Mouse (Mus musculus): ENCODE results near the gene Rabgap1l. TPM values are rescaled to one million over a fixed set of nuclear protein-coding genes. Genes with fewer than 3 reads are reported as not detected.
"Not testable (repeated sequence)": the region's sequence is repeated elsewhere in the genome, so short reads cannot be mapped to it uniquely, and the experiment has no call there.

Gene Rabgap1l
- total RNA-seq, 4 experiments from 2014 or later = 27.9 to 45.9 (median 34.6) TPM

- DNase-seq = no peak
Observed at GRCm38 (mm10) chr1:160481643-160482042, 311.4 kb downstream of the Rabgap1l start.

GRCm38 (mm10) chr1:160467443-160467842 is 325.6 kb downstream of the Rabgap1l start:
- no peak for DNase-seq

- DNase-seq = no peak
Observed at GRCm38 (mm10) chr1:160465186-160465585, 327.8 kb downstream of the Rabgap1l start.

- DNase-seq = no peak
Observed at GRCm38 (mm10) chr1:160464148-160464547, 328.9 kb downstream of the Rabgap1l start.

GRCm38 (mm10) chr1:160460346-160460745 is 332.7 kb downstream of the Rabgap1l start:
- DNase-seq = no peak

GRCm38 (mm10) chr1:160451663-160452062 is 341.3 kb downstream of the Rabgap1l start:
- no peak for DNase-seq

- no peak for DNase-seq
Observed at GRCm38 (mm10) chr1:160448681-160449080, 344.3 kb downstream of the Rabgap1l start.

GRCm38 (mm10) chr1:160446823-160447222 is 346.2 kb downstream of the Rabgap1l start:
- no peak for DNase-seq

- DNase-seq = no peak
Observed at GRCm38 (mm10) chr1:160443506-160443905, 349.5 kb downstream of the Rabgap1l start.

GRCm38 (mm10) chr1:160441679-160442078 is 351.3 kb downstream of the Rabgap1l start:
- DNase-seq = no peak

- no peak for DNase-seq
Observed at GRCm38 (mm10) chr1:160441161-160441560, 351.9 kb downstream of the Rabgap1l start.

- DNase-seq = no peak
Observed at GRCm38 (mm10) chr1:160438820-160439219, 354.2 kb downstream of the Rabgap1l start.

- DNase-seq = no peak
Observed at GRCm38 (mm10) chr1:160417196-160417854, 375.7 kb downstream of the Rabgap1l start.

- DNase-seq = no peak
Observed at GRCm38 (mm10) chr1:160410822-160411221, 382.2 kb downstream of the Rabgap1l start.

- DNase-seq = not testable (repeated sequence)
Observed at GRCm38 (mm10) chr1:160409689-160410088, 383.3 kb downstream of the Rabgap1l start.

- DNase-seq = no peak
Observed at GRCm38 (mm10) chr1:160409123-160409522, 383.9 kb downstream of the Rabgap1l start.

- DNase-seq = no peak
Observed at GRCm38 (mm10) chr1:160408302-160408897, 384.6 kb downstream of the Rabgap1l start.

GRCm38 (mm10) chr1:160399428-160399827 is 393.6 kb downstream of the Rabgap1l start:
- DNase-seq = no peak

GRCm38 (mm10) chr1:160397037-160397436 is 396.0 kb downstream of the Rabgap1l start:
- no peak for DNase-seq

GRCm38 (mm10) chr1:160387446-160387845 is 405.6 kb downstream of the Rabgap1l start:
- DNase-seq = no peak

- DNase-seq = no peak
Observed at GRCm38 (mm10) chr1:160378367-160378766, 414.6 kb downstream of the Rabgap1l start.

- no peak for DNase-seq
Observed at GRCm38 (mm10) chr1:160377337-160378336, 415.4 kb downstream of the Rabgap1l start.

- no peak for DNase-seq
Observed at GRCm38 (mm10) chr1:160374490-160374889, 418.5 kb downstream of the Rabgap1l start.
